Mouse (Mus musculus) embryonic fibroblast, embryonic 13.5 days (primary cell): Measurements from ENCODE around the gene Gtf2e1.

Experiments used
- CTCF ChIP-seq: IDR thresholded peaks from 2 replicates; pipeline ENCODE4 v1.5.1; 2011; ENCODE audit warnings: mild to moderate bottlenecking, control low read depth, low read length, moderate library complexity, borderline replicate concordance; ENCODE audit not compliant: insufficient read depth
- POLR2A ChIP-seq: IDR thresholded peaks from 2 replicates; pipeline ENCODE4 v1.6.1; 2011; ENCODE audit warnings: low read depth, mild to moderate bottlenecking, control low read depth, low read length, moderate library complexity

DNA sequence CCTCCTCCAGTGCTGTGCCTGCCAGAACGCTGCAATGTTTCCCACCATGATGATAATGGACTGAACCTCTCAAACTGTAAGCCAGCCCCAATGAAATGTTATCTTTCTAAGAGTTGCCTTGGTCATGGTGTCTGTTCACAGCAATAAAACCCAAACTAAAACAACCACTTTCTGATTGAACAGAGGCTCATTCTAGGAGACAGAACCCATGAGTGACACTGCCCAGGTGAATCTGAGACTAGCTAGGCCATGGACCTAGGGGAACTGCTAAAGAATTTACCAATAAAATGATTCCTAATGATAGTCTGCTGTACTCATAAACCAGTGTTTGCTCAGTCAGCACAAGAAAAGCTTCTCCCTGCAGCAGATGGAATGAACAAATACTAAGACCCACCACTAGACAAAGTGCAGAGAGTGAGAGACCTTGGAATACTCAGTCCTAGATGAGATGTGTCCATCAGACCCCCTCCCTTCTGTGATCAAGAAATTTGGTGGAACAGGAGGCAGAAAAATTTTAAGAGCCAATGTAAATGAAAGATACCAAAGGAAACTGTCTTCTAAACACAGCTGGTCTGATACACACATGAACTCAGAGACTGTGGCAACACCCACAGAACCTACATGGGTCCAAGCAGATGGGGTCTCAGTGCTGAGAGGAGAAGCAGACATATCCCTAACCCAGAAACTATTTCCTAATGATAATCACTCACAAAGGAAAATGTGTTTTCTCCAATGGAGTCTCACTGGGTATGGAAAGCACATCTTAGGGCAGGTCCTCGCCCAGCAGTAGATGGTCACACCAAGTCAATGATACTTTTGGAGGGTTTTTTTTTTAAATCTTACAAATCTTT, 19.2 kb downstream of the Gtf2e1 start:
- TF ChIP-seq CTCF (no peak), POLR2A (no peak)
